Mouse (Mus musculus) liver, embryonic 14.5 days (tissue): ENCODE data around the gene Vcan. TPM values are rescaled to one million over a fixed set of nuclear protein-coding genes. Genes with fewer than 3 reads are reported as not detected.

Experiments used
- ATAC-seq: fragments of 200-750 bp; cut with Nextera tagmentation; 2 replicates; pipeline ENCODE4 v1.8.0; 2017; ENCODE audit warnings: moderate number of reproducible peaks, mild to moderate bottlenecking, moderate library complexity; ENCODE audit not compliant: insufficient read depth
- DNase-seq, 3 experiments: peaks; one replicate each; pipeline ENCODE4 v3.0.0-alpha.2; 2012 to 2013; ENCODE audit warnings: low read depth in 3 of 3, low spot score in 3 of 3
- H3K27ac ChIP-seq: fragments of 300-500 bp; sonication (generic); 2 replicates; pipeline ENCODE4 v1.5.1; 2014; ENCODE audit warnings: moderate library complexity, mild to moderate bottlenecking, control low read depth, inconsistent platforms
- H3K27me3 ChIP-seq: fragments of 300-500 bp; sonication (generic); 2 replicates; pipeline ENCODE4 v1.6.1; 2014; ENCODE audit warnings: mild to moderate bottlenecking, low read length, moderate library complexity; ENCODE audit not compliant: control insufficient read depth, insufficient read depth
- H3K36me3 ChIP-seq: fragments of 300-500 bp; sonication (generic); replicated peaks from 2 replicates; pipeline ENCODE4 v1.6.1; 2014; ENCODE audit warnings: low read depth; ENCODE audit not compliant: control insufficient read depth, insufficient read depth
- H3K4me1 ChIP-seq, 2 experiments: fragments of 200-500 bp in 1 of 2; fragments of 300-500 bp in 1 of 2; sonication (generic) in 1 of 2; replicated peaks; 2 replicates each; pipeline ENCODE4 v1.6.1; 2012 to 2014; ENCODE audit warnings: antibody characterized with exemption in 1 of 2, inconsistent platforms in 1 of 2, low read length in 1 of 2; ENCODE audit not compliant: control insufficient read depth in 2 of 2, insufficient read depth in 2 of 2
- H3K4me2 ChIP-seq: fragments of 300-500 bp; sonication (generic); 2 replicates; pipeline ENCODE4 v1.6.1; 2014; ENCODE audit warnings: low read depth, mild to moderate bottlenecking, control low read depth, moderate library complexity
- H3K4me3 ChIP-seq, 2 experiments: fragments of 200-500 bp in 1 of 2; fragments of 300-500 bp in 1 of 2; sonication (generic) in 1 of 2; 2 replicates each; pipeline ENCODE4 v1.5.1; 2012 to 2014; ENCODE audit warnings: low read depth in 2 of 2, low read length in 2 of 2, mild to moderate bottlenecking in 2 of 2, control low read depth in 1 of 2, inconsistent platforms in 1 of 2, moderate library complexity in 1 of 2; ENCODE audit not compliant: insufficient read depth in 1 of 2
- H3K9ac ChIP-seq: fragments of 300-500 bp; sonication (generic); replicated peaks from 2 replicates; pipeline ENCODE4 v1.6.1; 2014; ENCODE audit warnings: mild to moderate bottlenecking, control low read depth, moderate library complexity
- H3K9me3 ChIP-seq: fragments of 300-500 bp; sonication (generic); 2 replicates; pipeline ENCODE4 v1.6.1; 2016; ENCODE audit warnings: low read length, mixed read lengths; ENCODE audit not compliant: control insufficient read depth
- CTCF ChIP-seq: IDR thresholded peaks from 2 replicates; pipeline ENCODE4 v1.5.1; 2016; ENCODE audit warnings: antibody characterized with exemption, low read depth, control low read depth
- EP300 ChIP-seq: IDR thresholded peaks from 2 replicates; pipeline ENCODE4 v1.6.1; 2016; ENCODE audit warnings: antibody characterized with exemption, low read depth
- WGBS: fragments of 180-500 bp; shearing (Covaris S2); extraction: QIAGEN DNeasy Blood & Tissue Kit; methylation state at CpG from one replicate; pipeline ENCODE4 v1.1.7; 2014; ENCODE audit not compliant: insufficient replicate concordance; 5-methylcytosine and 5-hydroxymethylcytosine counted together
- polyA plus RNA-seq, 2 experiments: library from polyadenylated mRNA; depleted of rRNA in 1 of 2; stranded (reverse) in 1 of 2; unstranded in 1 of 2; fragments of >200 nt; fragmentation: Nextera tagmentation in 1 of 2; extraction: Ambion mirVana in 1 of 2; gene quantifications; 2 replicates each; pipeline versions ENCODE4 v1.2.1 to v1.2.3; 2012 to 2014

Gene Vcan
- polyA plus RNA-seq, 2 experiments, result 1.3 to 1.6 TPM

DNA sequence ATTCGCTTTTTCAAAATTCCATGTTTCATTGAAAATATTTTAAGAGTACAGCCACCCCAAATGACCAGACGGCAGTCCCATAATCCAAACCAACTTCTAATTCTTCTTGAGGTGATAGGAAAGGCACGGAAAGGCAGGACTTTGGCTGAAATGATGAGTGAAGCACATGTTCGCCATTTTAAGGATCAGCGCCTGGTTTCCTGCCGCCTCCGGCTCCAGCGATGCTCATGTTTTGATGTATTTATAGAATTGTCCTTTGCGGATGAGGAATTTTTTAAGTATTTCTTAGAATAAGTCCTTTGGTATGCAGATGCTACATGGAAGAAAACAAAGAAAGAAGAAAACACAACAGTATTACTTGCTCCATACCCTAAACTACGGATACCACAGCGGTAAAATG lies 85.3 kb downstream of the Vcan start:
- Histone ChIP-seq H3K27ac (no peak overlapping the region), H3K9ac (no peak overlapping the region), H3K9me3 (no peaks in the 10 kb centered on the region), H3K4me3 (no peak overlapping the region), H3K4me1 (peaks cover 0 to 2% of the 10 kb centered on the region in 2 experiments; a peak in 1 of 4 replicates), H3K4me2 (no peak overlapping the region), H3K27me3 (no peaks in the 10 kb centered on the region), H3K36me3 (no peaks in the 10 kb centered on the region)
- DNase-seq, result no peak
- TF ChIP-seq CTCF, result no peak
- no peak for TF ChIP-seq EP300
- WGBS, result 88% methylated on average over 11 of the region's 11 CpGs
- ATAC-seq, result no peak

DNA sequence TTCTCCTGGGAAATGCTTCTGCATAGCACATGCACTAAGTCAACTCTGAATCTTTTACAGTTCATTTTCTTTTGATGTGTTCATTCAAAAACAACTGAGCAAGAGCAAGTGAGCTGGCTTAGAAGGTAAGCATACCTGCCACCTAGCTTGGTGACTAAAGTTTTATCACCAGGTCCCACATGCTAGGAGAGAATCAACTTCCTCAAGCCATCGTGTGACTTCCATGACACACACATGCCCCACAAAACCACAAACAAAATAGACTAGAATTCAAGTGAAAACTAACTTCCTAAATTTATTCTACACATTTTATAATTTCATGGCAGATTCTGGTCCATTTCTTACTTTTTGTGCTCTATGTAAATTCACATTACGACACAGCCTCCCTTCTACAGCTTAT lies 89.0 kb downstream of the Vcan start:
- Histone ChIP-seq H3K4me2 (no peak overlapping the region), H3K27ac (no peak overlapping the region), H3K27me3 (no peaks in the 10 kb centered on the region), H3K9ac (no peak overlapping the region), H3K36me3 (no peaks in the 10 kb centered on the region), H3K4me3 (no peak overlapping the region), H3K9me3 (no peaks in the 10 kb centered on the region), H3K4me1 (peaks cover 0 to 2% of the 10 kb centered on the region in 2 experiments; a peak in 1 of 4 replicates)
- no peak for TF ChIP-seq EP300
- no peak for TF ChIP-seq CTCF
- WGBS, result 38% methylated on average over 2 of the region's 2 CpGs
- DNase-seq (no peak), ATAC-seq (no peak)

DNA sequence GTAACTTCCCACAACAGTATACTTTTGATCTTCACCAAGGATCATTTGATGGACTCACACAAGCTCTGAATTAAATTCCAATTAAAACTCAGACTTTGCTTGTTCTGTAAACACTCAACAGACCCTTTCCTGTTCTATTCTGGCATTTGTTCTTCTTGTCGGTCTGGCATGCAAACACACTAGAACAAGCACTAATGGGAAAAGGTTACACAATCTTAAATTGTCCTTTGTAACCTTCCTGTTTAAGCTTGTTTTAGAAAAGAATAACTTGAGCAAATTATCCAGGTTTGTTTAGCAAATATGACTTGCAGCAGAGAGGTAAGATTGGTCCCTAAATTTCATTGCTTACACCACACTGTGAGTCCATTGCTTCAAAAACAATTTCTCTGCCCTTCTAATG lies 89.5 kb downstream of the Vcan start:
- no peak for DNase-seq
- ATAC-seq, result no peak
- WGBS, result 39% methylated on average over 1 of the region's 1 CpGs
- Histone ChIP-seq H3K36me3 (no peaks in the 10 kb centered on the region), H3K4me1 (peaks cover 0 to 2% of the 10 kb centered on the region in 2 experiments; a peak in 1 of 4 replicates), H3K4me3 (no peak overlapping the region), H3K4me2 (no peak overlapping the region), H3K27ac (no peak overlapping the region), H3K27me3 (no peaks in the 10 kb centered on the region), H3K9ac (no peak overlapping the region), H3K9me3 (no peaks in the 10 kb centered on the region)
- TF ChIP-seq CTCF (no peak), EP300 (no peak)

DNA sequence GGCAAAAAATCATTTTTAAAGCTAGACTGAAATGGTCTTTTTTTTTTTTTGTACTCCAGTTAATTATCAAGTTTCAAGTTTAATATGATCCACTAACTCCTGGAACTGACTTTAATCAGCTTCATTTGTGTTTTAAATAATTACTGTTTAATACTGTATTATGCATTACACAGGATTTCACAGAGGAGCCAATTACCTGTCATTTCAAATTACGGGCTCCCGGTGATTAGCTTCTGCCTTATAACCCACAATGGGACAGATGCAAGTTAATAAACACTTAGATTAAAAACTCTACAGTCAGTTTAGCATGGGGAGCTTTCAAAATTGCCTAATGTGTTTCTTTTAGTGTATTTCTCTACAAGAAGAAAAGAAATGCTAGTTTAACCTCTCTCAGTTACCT lies 96.7 kb downstream of the Vcan start:
- H3K4me1 ChIP-seq, result no peaks in the 10 kb centered on the region
- no peaks in the 10 kb centered on the region for H3K9me3 ChIP-seq
- H3K27me3 ChIP-seq, result no peaks in the 10 kb centered on the region
- TF ChIP-seq EP300, result no peak
- TF ChIP-seq CTCF, result no peak
- no peak overlapping the region for H3K27ac ChIP-seq
- H3K4me3 ChIP-seq, result no peak overlapping the region
- no peak overlapping the region for H3K9ac ChIP-seq
- ATAC-seq, result no peak
- no peaks in the 10 kb centered on the region for H3K36me3 ChIP-seq
- H3K4me2 ChIP-seq, result no peak overlapping the region
- 85% methylated on average over 2 of the region's 2 CpGs for WGBS
- DNase-seq, result no peak

- DNase-seq, result no peak
- Histone ChIP-seq H3K4me3 (no peak overlapping the region), H3K27ac (no peak overlapping the region), H3K27me3 (no peaks in the 10 kb centered on the region), H3K4me1 (no peaks in the 10 kb centered on the region), H3K4me2 (no peak overlapping the region), H3K9ac (no peak overlapping the region), H3K36me3 (no peaks in the 10 kb centered on the region), H3K9me3 (no peaks in the 10 kb centered on the region)
- WGBS, result 54% methylated on average over 3 of the region's 3 CpGs
- no peak for ATAC-seq
- no peak for TF ChIP-seq CTCF
- no peak for TF ChIP-seq EP300
Measured at GRCm38 (mm10) chr13:89637012-89637411, 105.3 kb downstream of the Vcan start.
